Mouse (Mus musculus) thymus, adult 18-20 months (tissue): ENCODE data around the gene Auts2.

ENCODE experiments used
- DNase-seq, 2 experiments: peaks; one replicate each; pipeline ENCODE4 v3.0.0; 2022; ENCODE audit warnings: mixed read lengths in 2 of 2

The Auts2 gene

GRCm38 (mm10) chr5:132445213-132445954 lies 97.8 kb downstream of the Auts2 start:
- no peak for DNase-seq

GRCm38 (mm10) chr5:132442948-132443347 lies 100.2 kb downstream of the Auts2 start:
- DNase-seq: no peak

GRCm38 (mm10) chr5:132438414-132438813 lies 104.7 kb downstream of the Auts2 start:
- no peak for DNase-seq

- DNase-seq: no peak
These were observed 105.2 kb downstream of the Auts2 start for GRCm38 (mm10) chr5:132437994-132438393.

GRCm38 (mm10) chr5:132437478-132437877 lies 105.7 kb downstream of the Auts2 start:
- no peak for DNase-seq

- DNase-seq: no peak
These were observed 106.2 kb downstream of the Auts2 start for GRCm38 (mm10) chr5:132436901-132437300.

- DNase-seq: no peak
These were observed 106.7 kb downstream of the Auts2 start for GRCm38 (mm10) chr5:132436473-132436872.

GRCm38 (mm10) chr5:132435401-132435800 lies 107.7 kb downstream of the Auts2 start:
- DNase-seq: no peak

GRCm38 (mm10) chr5:132433377-132434115 lies 109.6 kb downstream of the Auts2 start:
- DNase-seq: no peak

GRCm38 (mm10) chr5:132429363-132429762 lies 113.8 kb downstream of the Auts2 start:
- DNase-seq: no peak

- no peak for DNase-seq
These were observed 116.8 kb downstream of the Auts2 start for GRCm38 (mm10) chr5:132426342-132426741.

- DNase-seq: no peak
These were observed 117.3 kb downstream of the Auts2 start for GRCm38 (mm10) chr5:132425792-132426309.

- no peak for DNase-seq
These were observed 132.7 kb downstream of the Auts2 start for GRCm38 (mm10) chr5:132410338-132410852.

GRCm38 (mm10) chr5:132408892-132409575 lies 134.1 kb downstream of the Auts2 start:
- no peak for DNase-seq

GRCm38 (mm10) chr5:132400556-132400955 lies 142.6 kb downstream of the Auts2 start:
- DNase-seq: no peak

- no peak for DNase-seq
These were observed 143.7 kb downstream of the Auts2 start for GRCm38 (mm10) chr5:132399486-132399885.

GRCm38 (mm10) chr5:132395922-132396321 lies 147.2 kb downstream of the Auts2 start:
- no peak for DNase-seq

- no peak for DNase-seq
These were observed 148.2 kb downstream of the Auts2 start for GRCm38 (mm10) chr5:132394800-132395575.

- DNase-seq: no peak
These were observed 151.0 kb downstream of the Auts2 start for GRCm38 (mm10) chr5:132391831-132392763.

- no peak for DNase-seq
These were observed 154.4 kb downstream of the Auts2 start for GRCm38 (mm10) chr5:132388746-132389145.

- DNase-seq: no peak
These were observed 157.8 kb downstream of the Auts2 start for GRCm38 (mm10) chr5:132385244-132385855.
